Mouse (Mus musculus) G1E (cell line): ENCODE results near the gene Mier2. TPM values are rescaled to one million over a fixed set of nuclear protein-coding genes. Genes with fewer than 3 reads are reported as not detected.

Experiments
- ATAC-seq: 2 replicates; pipeline ENCODE4 v1.8.0; 2016; ENCODE audit warnings: mild to moderate bottlenecking; ENCODE audit not compliant: insufficient number of reproducible peaks, poor library complexity, low FRiP score, severe bottlenecking; ENCODE audit errors: extremely low read depth
- DNase-seq: peaks from one replicate; pipeline ENCODE4 v3.0.0; 2012; ENCODE audit warnings: low spot score
- H3K27me3 ChIP-seq: 2 replicates; pipeline ENCODE4 v1.6.1; 2012; ENCODE audit warnings: mild to moderate bottlenecking, low read length, inconsistent platforms; ENCODE audit not compliant: insufficient read depth
- H3K36me3 ChIP-seq: replicated peaks from 2 replicates; pipeline ENCODE3; 2012; ENCODE audit warnings: mild to moderate bottlenecking, inconsistent platforms
- H3K4me1 ChIP-seq: 2 replicates; pipeline ENCODE4 v1.6.1; 2012; ENCODE audit warnings: low read depth, low read length, inconsistent platforms, mixed read lengths; ENCODE audit not compliant: insufficient read depth
- H3K4me3 ChIP-seq: 2 replicates; pipeline ENCODE4 v1.5.1; 2012; ENCODE audit warnings: low read depth, mild to moderate bottlenecking, inconsistent platforms, low read length, moderate library complexity, mixed read lengths
- H3K9me3 ChIP-seq: replicated peaks from 2 replicates; pipeline ENCODE4 v1.6.1; 2012; ENCODE audit warnings: inconsistent platforms
- CTCF ChIP-seq: IDR thresholded peaks from 2 replicates; pipeline ENCODE4 v1.5.1; 2012; ENCODE audit warnings: low read depth, low read length, inconsistent platforms, mixed read lengths
- GATA1 ChIP-seq: IDR thresholded peaks from 2 replicates; pipeline ENCODE4 v1.6.1; 2012; ENCODE audit warnings: borderline replicate concordance, low read length, inconsistent platforms, mixed read lengths
- GATA2 ChIP-seq: IDR thresholded peaks from 2 replicates; pipeline ENCODE4 v1.6.1; 2012; ENCODE audit warnings: low read depth, low read length, inconsistent platforms, borderline replicate concordance
- POLR2AphosphoS5 ChIP-seq: IDR thresholded peaks from 2 replicates; pipeline ENCODE4 v1.6.1; 2012; ENCODE audit warnings: low read depth, low read length, inconsistent platforms; ENCODE audit not compliant: insufficient replicate concordance
- TAL1 ChIP-seq: conservative IDR thresholded peaks from 2 replicates; pipeline ENCODE4 v1.6.1; 2012; ENCODE audit warnings: low read depth, low read length, inconsistent platforms, mixed read lengths
- polyA plus RNA-seq: library from polyadenylated mRNA; stranded (reverse); fragments of >175 nt; gene quantifications from 2 replicates; pipeline ENCODE4 v1.2.3, GENCODE M21; 2012
- total RNA-seq, 2 experiments: library from RNA; stranded (forward) in 1 of 2; stranded (reverse) in 1 of 2; fragments of 200-1000 nt in 1 of 2; fragments of >200 nt in 1 of 2; fragmentation: Nextera tagmentation in 1 of 2; gene quantifications; 2 replicates each; pipeline ENCODE4 v1.2.3; 2014 to 2017

Gene Mier2
- total and polyA plus RNA-seq, 3 experiments: 0.05 TPM; not detected in 2

GRCm38 (mm10) chr10:79536461-79537080 lies 18.4 kb downstream of the Mier2 start:
- H3K4me3 ChIP-seq: no peak overlapping the region
- DNase-seq (no peak), ATAC-seq (no peak)
- no peaks in the 10 kb centered on the region for H3K9me3 ChIP-seq
- no peaks in the 10 kb centered on the region for H3K36me3 ChIP-seq
- no peak for TF ChIP-seq TAL1
- TF ChIP-seq POLR2AphosphoS5: no peak
- TF ChIP-seq GATA1: no peak
- no peak for TF ChIP-seq GATA2
- no peak for TF ChIP-seq CTCF
- H3K27me3 ChIP-seq: peaks cover 18% of the 10 kb centered on the region
- peaks cover 12% of the 10 kb centered on the region for H3K4me1 ChIP-seq

- H3K27me3 ChIP-seq: peaks cover 18% of the 10 kb centered on the region
- H3K4me1 ChIP-seq: peaks cover 12% of the 10 kb centered on the region
Measured at GRCm38 (mm10) chr10:79535431-79535830, 19.6 kb downstream of the Mier2 start.

DNA sequence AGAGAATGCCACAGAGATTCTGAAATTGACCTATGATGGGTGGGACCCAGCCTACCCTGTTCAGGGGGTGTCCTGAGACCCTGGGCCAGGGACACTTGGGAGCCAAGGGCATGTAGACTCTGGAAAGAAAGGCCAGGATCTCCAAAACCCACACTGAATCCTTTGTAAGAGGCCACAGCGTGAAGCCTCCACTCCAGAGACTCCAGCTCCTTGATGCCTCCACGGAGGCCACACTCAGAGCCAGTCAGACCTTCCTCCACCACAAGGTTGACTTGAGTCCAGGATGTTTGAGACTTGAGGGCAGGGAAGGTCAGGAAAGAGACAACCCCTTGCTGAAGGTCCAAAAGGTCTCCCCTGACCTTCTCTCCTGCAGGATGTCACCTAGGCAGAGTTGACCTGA lies 20.6 kb downstream of the Mier2 start:
- peaks cover 18% of the 10 kb centered on the region for H3K27me3 ChIP-seq

More at GRCm38 (mm10) chr10:79535431-79535830, 19.6 kb downstream of the Mier2 start:
- no peak for TF ChIP-seq GATA1
- no peak for TF ChIP-seq TAL1
- TF ChIP-seq CTCF: no peak
- no peak for TF ChIP-seq GATA2
- no peak for TF ChIP-seq POLR2AphosphoS5
- Histone ChIP-seq H3K9me3 (no peaks in the 10 kb centered on the region), H3K4me3 (no peak overlapping the region), H3K36me3 (no peaks in the 10 kb centered on the region)
- no peak for ATAC-seq
- no peak for DNase-seq

GRCm38 (mm10) chr10:79533126-79533911 lies 21.7 kb downstream of the Mier2 start, which contains the start of gene Plpp2:
Gene Plpp2, minus strand, starts transcription at chr10:79533796.
- no peaks in the 10 kb centered on the region for H3K36me3 ChIP-seq
- no peak for TF ChIP-seq TAL1
- TF ChIP-seq GATA2: no peak
- TF ChIP-seq POLR2AphosphoS5: no peak
- TF ChIP-seq GATA1: no peak
- TF ChIP-seq CTCF: no peak
- peaks cover 12% of the 10 kb centered on the region for H3K4me1 ChIP-seq
- ATAC-seq (no peak), DNase-seq (peak; percentile 19)
- peak within 1 kb of the TSS; percentile 64; the same call in 1 of the 2 replicates for H3K4me3 ChIP-seq
- H3K9me3 ChIP-seq: no peaks in the 10 kb centered on the region
- peaks cover 18% of the 10 kb centered on the region for H3K27me3 ChIP-seq

More for the DNA sequence above, 20.6 kb downstream of the Mier2 start:
- no peak for TF ChIP-seq GATA1
- TF ChIP-seq CTCF: no peak
- TF ChIP-seq POLR2AphosphoS5: no peak
- TF ChIP-seq GATA2: no peak
- TF ChIP-seq TAL1: no peak
- H3K36me3 ChIP-seq: no peaks in the 10 kb centered on the region
- ATAC-seq (no peak), DNase-seq (no peak)
- no peaks in the 10 kb centered on the region for H3K9me3 ChIP-seq
- peaks cover 12% of the 10 kb centered on the region for H3K4me1 ChIP-seq
- H3K4me3 ChIP-seq: no peak overlapping the region

- DNase-seq: no peak
Measured at GRCm38 (mm10) chr10:79532678-79533077, 22.3 kb downstream of the Mier2 start.

DNA sequence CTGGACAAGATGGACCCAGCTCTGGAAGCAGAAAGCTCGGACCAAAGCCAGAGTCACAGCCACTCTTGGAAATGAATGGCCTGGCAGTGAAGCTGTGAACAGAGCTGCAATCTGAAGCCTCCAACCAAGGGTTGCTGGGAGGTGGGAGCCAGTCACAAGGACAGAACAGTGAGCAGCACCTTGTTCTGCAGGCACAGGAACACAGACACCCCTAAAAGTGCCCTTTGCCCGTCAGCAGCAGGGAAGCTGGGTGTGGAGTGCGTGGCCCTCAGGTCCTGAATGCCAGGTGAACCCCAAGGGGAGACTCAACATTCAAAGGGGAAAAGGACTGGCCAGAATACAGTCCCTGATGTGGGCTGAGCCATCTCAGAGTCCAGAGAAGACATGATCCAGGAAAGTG lies 23.4 kb downstream of the Mier2 start:
- no peak for ATAC-seq
- Histone ChIP-seq H3K27me3 (peaks cover 18% of the 10 kb centered on the region), H3K4me1 (peaks cover 12% of the 10 kb centered on the region), H3K9me3 (no peaks in the 10 kb centered on the region), H3K4me3 (no peak overlapping the region), H3K36me3 (no peaks in the 10 kb centered on the region)
- TF ChIP-seq GATA1 (no peak), CTCF (no peak), GATA2 (no peak), TAL1 (no peak), POLR2AphosphoS5 (no peak)
- no peak for DNase-seq

More at GRCm38 (mm10) chr10:79532678-79533077, 22.3 kb downstream of the Mier2 start:
- no peak for ATAC-seq
- TF ChIP-seq POLR2AphosphoS5: no peak
- TF ChIP-seq CTCF: no peak
- TF ChIP-seq TAL1: no peak
- no peak for TF ChIP-seq GATA2
- no peak for TF ChIP-seq GATA1
- Histone ChIP-seq H3K4me3 (no peak overlapping the region), H3K4me1 (peaks cover 12% of the 10 kb centered on the region), H3K9me3 (no peaks in the 10 kb centered on the region), H3K27me3 (peaks cover 18% of the 10 kb centered on the region), H3K36me3 (no peaks in the 10 kb centered on the region)
